8 mouse cellular contexts compared by ENCODE assay signal in the genomic region with DNA sequence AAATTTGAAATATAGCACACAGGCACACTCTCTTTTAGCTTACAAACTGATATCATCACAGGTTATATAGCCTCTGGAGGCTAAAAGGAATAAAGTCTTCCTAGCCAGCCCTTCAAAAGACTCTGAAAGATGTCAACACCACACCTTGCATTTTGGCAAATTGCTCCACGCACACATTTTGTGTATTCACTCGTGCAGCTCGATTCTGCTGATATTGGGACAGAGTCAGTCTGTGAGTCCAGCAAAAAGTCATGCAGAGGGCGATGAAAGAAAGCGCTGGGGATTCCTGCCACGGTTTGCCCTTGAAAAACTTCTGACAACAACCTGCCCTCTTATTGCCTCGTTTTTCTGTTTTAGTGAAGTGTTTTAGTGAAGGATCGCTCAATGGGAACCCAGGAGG. TPM values are rescaled to one million over a fixed set of nuclear protein-coding genes. Genes with fewer than 3 reads are reported as not detected.
A peak's percentile ranks its signal among the peaks of the same experiment; 100 is the strongest.
DNase-seq lines count a peak whose midpoint lies in the region; ATAC-seq and TF ChIP-seq lines count a peak whose summit lies in the region.

No protein-coding gene starts in this region.

- DNase-seq in embryo, embryonic 10.5 days (ENCODE audit: low spot score), result peak; percentile 15
- DNase-seq in embryo, embryonic 10 days (ENCODE audit: low spot score), result no peak
- DNase-seq in limb, embryonic 14.5 days (ENCODE audit: low spot score), result peak; percentile 2
- DNase-seq in layer of hippocampus, adult 9-11 months, result no peak
- no peak for DNase-seq in left cerebral cortex, postnatal 25 days (ENCODE audit: low spot score in 2 of 2)

- peak overlapping the region; percentile 85; the same call in 1 of the 2 replicates for H3K4me2 ChIP-seq in limb, embryonic 14.5 days (replicated peaks; ENCODE audit: low read depth, low read length, severe bottlenecking)
- H3K4me2 ChIP-seq in stomach, embryonic 15.5 days, result peak overlapping the region; percentile 63

- intact Hi-C loops in left cerebral cortex, postnatal 25 days (cut with DNase I), result no loop called here

- no peaks in the 10 kb centered on the region for H3K9me3 ChIP-seq in megakaryocyte, embryonic 14.5 days
- no peaks in the 10 kb centered on the region for H3K9me3 ChIP-seq in limb, embryonic 14.5 days (ENCODE audit: control insufficient read depth, low read length)
- no peaks in the 10 kb centered on the region for H3K9me3 ChIP-seq in stomach, embryonic 15.5 days

- no peak overlapping the region for H3K27ac ChIP-seq in limb, embryonic 14.5 days (replicated peaks; ENCODE audit: low read depth, low read length)
- H3K27ac ChIP-seq in stomach, embryonic 15.5 days, result peak overlapping the region; percentile 80; the same call in 1 of the 2 replicates

- no peak for TF ChIP-seq POLR2A in limb, embryonic 14.5 days (IDR thresholded peaks at IDR 0.05; ENCODE audit: borderline replicate concordance, extremely low read depth, insufficient read depth, insufficient read length)

- H3K4me1 ChIP-seq in megakaryocyte, embryonic 14.5 days, result peaks cover 40% of the 10 kb centered on the region
- peaks cover 14% of the 10 kb centered on the region for H3K4me1 ChIP-seq in limb, embryonic 14.5 days (ENCODE audit: control insufficient read depth, insufficient read depth, low read length)
- peaks cover 18% of the 10 kb centered on the region for H3K4me1 ChIP-seq in stomach, embryonic 15.5 days

- 47% methylated on average over 8 of the region's 8 CpGs for WGBS in limb, embryonic 14.5 days
- 48% methylated on average over 8 of the region's 8 CpGs for WGBS in stomach, embryonic 15.5 days

- peaks cover 2% of the 10 kb centered on the region for H3K36me3 ChIP-seq in megakaryocyte, embryonic 14.5 days (replicated peaks; ENCODE audit: low read length)
- no peaks in the 10 kb centered on the region for H3K36me3 ChIP-seq in limb, embryonic 14.5 days (ENCODE audit: control insufficient read depth, insufficient read depth, low read length)
- no peaks in the 10 kb centered on the region for H3K36me3 ChIP-seq in stomach, embryonic 15.5 days

- peak overlapping the region; percentile 98 for H3K4me3 ChIP-seq in megakaryocyte, embryonic 14.5 days (replicated peaks)
- H3K4me3 ChIP-seq in limb, embryonic 14.5 days (replicated peaks; ENCODE audit: low read length), result no peak overlapping the region
- no peak overlapping the region for H3K4me3 ChIP-seq in stomach, embryonic 15.5 days (replicated peaks)

- ATAC-seq in megakaryocyte, adult 5-6 weeks (ENCODE audit: poor library complexity, severe bottlenecking), result no peak
- ATAC-seq in limb, embryonic 14.5 days (ENCODE audit: low FRiP score, low read depth), result no peak
- ATAC-seq in stomach, embryonic 15.5 days (ENCODE audit: insufficient read depth, low FRiP score, low read depth), result no peak

- no peak overlapping the region for H3K9ac ChIP-seq in limb, embryonic 14.5 days (ENCODE audit: low read depth, low read length, severe bottlenecking)
- H3K9ac ChIP-seq in stomach, embryonic 15.5 days, result no peak overlapping the region

- H3K27me3 ChIP-seq in megakaryocyte, embryonic 14.5 days (replicated peaks), result no peaks in the 10 kb centered on the region
- 0 out of 2 replicates have a peak, but pooled peaks cover 4% of the 10 kb centered on the region for H3K27me3 ChIP-seq in limb, embryonic 14.5 days (ENCODE audit: control insufficient read depth, insufficient read depth, low read length)
- no peaks in the 10 kb centered on the region for H3K27me3 ChIP-seq in stomach, embryonic 15.5 days (replicated peaks)

RNA-seq across cellular contexts. Expression of a gene that starts 1.4 kb away (rescaled TPM):
- 7.3 and 23.4 TPM in 2 replicates for polyA plus RNA-seq in megakaryocyte, embryonic 14.5 days (2012; ENCODE audit: insufficient read depth, low replicate concordance)
- total RNA-seq in megakaryocyte, adult 5-6 weeks (2015), result 6.1 and 6.8 TPM in 2 replicates
- 3.0 and 4.5 TPM in 2 replicates for total RNA-seq in megakaryocyte, adult 5-6 weeks (2017)
- 9.7 and 12.2 TPM in 2 replicates for polyA plus RNA-seq in limb, embryonic 14.5 days (2012; rRNA removed)
- polyA plus RNA-seq in limb, embryonic 14.5 days (2014; fragmentation: Nextera tagmentation; extraction: Ambion mirVana), result 9.1 and 10.0 TPM in 2 replicates
- polyA plus RNA-seq in stomach, embryonic 15.5 days (2015; fragmentation: Nextera tagmentation; extraction: Ambion mirVana), result 15.5 and 17.1 TPM in 2 replicates
- total RNA-seq in left cerebral cortex, postnatal 25 days (2021), result 10 to 100 TPM; 12.2 to 13.2 TPM

RNA-seq across cellular contexts. Expression of a gene that starts 27.9 kb away (rescaled TPM):
- polyA plus RNA-seq in megakaryocyte, embryonic 14.5 days (2012; ENCODE audit: insufficient read depth, low replicate concordance), result 3.5 TPM in 1 of 2 replicates, not detected in the other
- total RNA-seq in megakaryocyte, adult 5-6 weeks (2015), result 4.4 and 6.7 TPM in 2 replicates
- total RNA-seq in megakaryocyte, adult 5-6 weeks (2017), result 11.9 and 13.8 TPM in 2 replicates
- 2.0 and 4.1 TPM in 2 replicates for polyA plus RNA-seq in limb, embryonic 14.5 days (2012; rRNA removed)
- polyA plus RNA-seq in limb, embryonic 14.5 days (2014; fragmentation: Nextera tagmentation; extraction: Ambion mirVana), result 5.9 and 7.3 TPM in 2 replicates
- polyA plus RNA-seq in stomach, embryonic 15.5 days (2015; fragmentation: Nextera tagmentation; extraction: Ambion mirVana), result 9.4 and 10.7 TPM in 2 replicates
- total RNA-seq in left cerebral cortex, postnatal 25 days (2021), result 10 to 100 TPM; 21.6 to 22.5 TPM

RNA-seq across cellular contexts. Expression of a gene that starts 56.5 kb away (rescaled TPM):
- 0.86 and 5.1 TPM in 2 replicates for polyA plus RNA-seq in megakaryocyte, embryonic 14.5 days (2012; ENCODE audit: insufficient read depth, low replicate concordance)
- total RNA-seq in megakaryocyte, adult 5-6 weeks (2015), result 15.5 and 16.0 TPM in 2 replicates
- total RNA-seq in megakaryocyte, adult 5-6 weeks (2017), result 19.6 and 21.6 TPM in 2 replicates
- polyA plus RNA-seq in limb, embryonic 14.5 days (2012; rRNA removed), result 18.0 and 22.1 TPM in 2 replicates
- 31.2 and 34.4 TPM in 2 replicates for polyA plus RNA-seq in limb, embryonic 14.5 days (2014; fragmentation: Nextera tagmentation; extraction: Ambion mirVana)
- polyA plus RNA-seq in stomach, embryonic 15.5 days (2015; fragmentation: Nextera tagmentation; extraction: Ambion mirVana), result 31.2 and 38.9 TPM in 2 replicates
- 10 to 100 TPM; 22.4 to 24.7 TPM for total RNA-seq in left cerebral cortex, postnatal 25 days (2021)

RNA-seq across cellular contexts. Expression of a gene that starts 59.8 kb away (rescaled TPM):
- polyA plus RNA-seq in megakaryocyte, embryonic 14.5 days (2012; ENCODE audit: insufficient read depth, low replicate concordance), result 2.1 TPM in 1 of 2 replicates, not detected in the other
- 17.9 and 20.7 TPM in 2 replicates for total RNA-seq in megakaryocyte, adult 5-6 weeks (2015)
- 27.9 and 28.3 TPM in 2 replicates for total RNA-seq in megakaryocyte, adult 5-6 weeks (2017)
- 14.1 and 18.1 TPM in 2 replicates for polyA plus RNA-seq in limb, embryonic 14.5 days (2012; rRNA removed)
- polyA plus RNA-seq in limb, embryonic 14.5 days (2014; fragmentation: Nextera tagmentation; extraction: Ambion mirVana), result 30.0 and 31.6 TPM in 2 replicates
- 28.4 and 29.3 TPM in 2 replicates for polyA plus RNA-seq in stomach, embryonic 15.5 days (2015; fragmentation: Nextera tagmentation; extraction: Ambion mirVana)
- total RNA-seq in left cerebral cortex, postnatal 25 days (2021), result 10 to 100 TPM; 26.2 to 28.5 TPM

Comparison
In these comparisons a context has a peak if more than half of its experiments do, and no peak if none do; other contexts are left out.
1. DNase-seq: peak in embryo, embryonic 10.5 days (single experiment) and limb, embryonic 14.5 days (single experiment); none in embryo, embryonic 10 days (single experiment), layer of hippocampus, adult 9-11 months (single experiment) and left cerebral cortex, postnatal 25 days (0 of 2).